Mouse (Mus musculus): Measurements from ENCODE around the gene Zfp980. TPM values are rescaled to one million over a fixed set of nuclear protein-coding genes. Genes with fewer than 3 reads are reported as not detected.

The Zfp980 gene
- polyA plus RNA-seq (2015; fragmentation: Illumina TruSeq; extraction: RNeasy Lipid Tissue Mini Kit (QIAGEN cat#74804); ENCODE audit: insufficient read depth, low replicate concordance) = not detected

DNA sequence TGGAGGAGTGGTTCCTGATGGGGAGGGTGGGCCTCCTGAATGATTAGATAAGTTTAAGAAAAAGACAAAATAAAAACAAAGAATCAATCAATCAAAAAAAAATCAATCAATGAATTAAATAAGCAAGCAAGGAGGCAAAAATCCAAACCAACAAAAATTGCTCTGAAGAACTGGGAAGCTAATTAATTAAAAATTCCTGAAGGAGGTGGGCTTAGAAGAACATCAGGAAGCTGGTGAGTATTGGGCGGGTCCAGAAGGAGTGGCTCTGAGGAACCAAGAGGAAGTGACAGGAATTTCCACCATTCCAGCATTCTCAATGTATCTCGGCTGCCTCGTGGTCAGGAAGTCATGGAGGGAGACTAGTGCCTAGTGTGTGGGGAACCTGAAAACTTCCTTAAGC, at the start of gene Zfp980:
Gene Zfp980, plus strand, starts transcription at position 301 of the 400 bp plus-strand sequence.

Other genes starting within 250 kb of the Zfp980 start
- gene Zfp990, start 159.9 kb upstream of the Zfp980 start, polyA plus RNA-seq (2015; fragmentation: Illumina TruSeq; extraction: RNeasy Lipid Tissue Mini Kit (QIAGEN cat#74804); ENCODE audit: insufficient read depth, low replicate concordance) = 0.12 TPM
- gene Gm13212, start 85.5 kb upstream of the Zfp980 start, polyA plus RNA-seq (2015; fragmentation: Illumina TruSeq; extraction: RNeasy Lipid Tissue Mini Kit (QIAGEN cat#74804); ENCODE audit: insufficient read depth, low replicate concordance) = 26.4 TPM
- not detected for gene Zfp986, start 198.1 kb downstream of the Zfp980 start, polyA plus RNA-seq (2015; fragmentation: Illumina TruSeq; extraction: RNeasy Lipid Tissue Mini Kit (QIAGEN cat#74804); ENCODE audit: insufficient read depth, low replicate concordance)